Mouse (Mus musculus) myocyte (in vitro differentiated cells): ENCODE measurements around the gene Ppp1r35. TPM values are rescaled to one million over a fixed set of nuclear protein-coding genes. Genes with fewer than 3 reads are reported as not detected.

Source experiments
- H3K27me3 ChIP-seq: one replicate; pipeline ENCODE4 v1.6.1; 2011; ENCODE audit not compliant: control insufficient read depth, insufficient read depth, insufficient read length
- H3K36me3 ChIP-seq: one replicate; pipeline ENCODE4 v1.6.1; 2011; ENCODE audit not compliant: control insufficient read depth, insufficient read depth
- H3K4me2 ChIP-seq: one replicate; pipeline ENCODE4 v1.6.1; 2011; ENCODE audit warnings: low read depth, control low read depth
- H3K4me3 ChIP-seq: one replicate; pipeline ENCODE4 v1.5.1; 2011; ENCODE audit warnings: mild to moderate bottlenecking, control low read depth, moderate library complexity
- H3K79me2 ChIP-seq: one replicate; pipeline ENCODE4 v1.6.1; 2011; ENCODE audit not compliant: control insufficient read depth, insufficient read depth
- H3ac ChIP-seq: one replicate; pipeline ENCODE4 v1.6.1; 2011; ENCODE audit not compliant: control insufficient read depth, insufficient read length
- CEBPB ChIP-seq: IDR thresholded peaks from 2 replicates; pipeline ENCODE4 v1.6.1; 2011; ENCODE audit warnings: mild to moderate bottlenecking, moderate library complexity; ENCODE audit not compliant: poor library complexity, insufficient read depth, severe bottlenecking
- E2F4 ChIP-seq: IDR thresholded peaks from one replicate; pipeline ENCODE4 v1.6.1; 2011; ENCODE audit warnings: mild to moderate bottlenecking, control low read depth, moderate library complexity; ENCODE audit not compliant: insufficient read depth
- MAX ChIP-seq: IDR thresholded peaks from one replicate; pipeline ENCODE4 v1.6.1; 2011; ENCODE audit warnings: low read depth, mild to moderate bottlenecking, control low read depth
- MYOD1 ChIP-seq, 3 experiments: IDR thresholded peaks; one replicate each; pipeline ENCODE4 v1.6.1; 2011; ENCODE audit warnings: control low read depth in 2 of 3, low read depth in 2 of 3, mild to moderate bottlenecking in 2 of 3, moderate library complexity in 1 of 3; ENCODE audit not compliant: insufficient read length in 2 of 3, control insufficient read depth in 1 of 3
- MYOG ChIP-seq, 3 experiments: IDR thresholded peaks; one replicate each; pipeline ENCODE4 v1.6.1; 2011; ENCODE audit warnings: control low read depth in 2 of 3, low read depth in 2 of 3, mild to moderate bottlenecking in 2 of 3; ENCODE audit not compliant: insufficient read length in 2 of 3, control insufficient read depth in 1 of 3, insufficient read depth in 1 of 3
- POLR2A ChIP-seq: IDR thresholded peaks from one replicate; pipeline ENCODE4 v1.6.1; 2011; ENCODE audit warnings: low read depth, mild to moderate bottlenecking, control low read depth, moderate library complexity; ENCODE audit not compliant: insufficient read length
- POLR2AphosphoS2 ChIP-seq: IDR thresholded peaks from one replicate; pipeline ENCODE4 v1.6.1; 2011; ENCODE audit warnings: low read depth, control low read depth; ENCODE audit not compliant: insufficient read length
- REST ChIP-seq: IDR thresholded peaks from one replicate; pipeline ENCODE4 v1.6.1; 2011; ENCODE audit warnings: mild to moderate bottlenecking, control low read depth, moderate library complexity; ENCODE audit not compliant: insufficient read depth, insufficient read length
- SRF ChIP-seq: IDR thresholded peaks from one replicate; pipeline ENCODE4 v1.6.1; 2011; ENCODE audit warnings: low read depth; ENCODE audit not compliant: control insufficient read depth, insufficient read length
- TCF12 ChIP-seq: IDR thresholded peaks from one replicate; pipeline ENCODE4 v1.6.1; 2011; ENCODE audit warnings: mild to moderate bottlenecking, control low read depth; ENCODE audit not compliant: poor library complexity, insufficient read depth, severe bottlenecking
- TCF3 ChIP-seq: IDR thresholded peaks from one replicate; pipeline ENCODE4 v1.6.1; 2011; ENCODE audit warnings: low read depth, control low read depth; ENCODE audit not compliant: insufficient read length
- USF1 ChIP-seq: IDR thresholded peaks from one replicate; pipeline ENCODE4 v1.6.1; 2011; ENCODE audit warnings: low read depth, mild to moderate bottlenecking, control low read depth, moderate library complexity
- polyA plus RNA-seq: library from polyadenylated mRNA; unstranded; fragments of >200 nt; fragmentation: generic; extraction: Trizol; gene quantifications from one replicate; pipeline ENCODE4 v1.2.1, GENCODE M21; 2012; ENCODE audit warnings: missing spikeins

The Ppp1r35 gene
- polyA plus RNA-seq, 1 experiment = 40.4 TPM

DNA sequence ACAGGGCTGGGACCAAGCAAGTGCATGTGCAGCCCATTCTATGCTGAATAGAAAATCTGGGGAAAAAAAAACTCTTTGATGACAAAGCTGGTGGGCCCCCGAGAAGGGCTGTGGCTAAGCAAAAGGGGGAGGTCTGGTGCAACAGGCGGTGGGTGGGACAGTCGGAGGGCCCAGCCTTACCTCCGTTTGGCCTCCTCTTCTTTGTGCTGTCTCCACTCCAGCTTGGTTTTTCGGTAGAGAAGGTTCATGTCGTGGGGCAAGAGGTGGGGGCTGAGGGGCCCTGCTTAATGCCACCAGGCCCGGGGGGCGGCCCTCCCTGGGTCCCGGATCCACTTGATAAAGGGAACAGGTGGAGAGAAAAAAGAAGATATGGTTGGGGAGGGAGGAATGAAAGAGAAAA, 39.2 kb upstream of the Ppp1r35 start:
- H3K27me3 ChIP-seq = no peaks in the 10 kb centered on the region
- H3ac ChIP-seq = no peak overlapping the region
- no peaks in the 10 kb centered on the region for H3K79me2 ChIP-seq
- no peak overlapping the region for H3K4me3 ChIP-seq
- H3K4me2 ChIP-seq = no peak overlapping the region
- no peaks in the 10 kb centered on the region for H3K36me3 ChIP-seq
- TF ChIP-seq POLR2AphosphoS2 (no peak), MYOD1 (IDR thresholded peaks at IDR 0.05; ENCODE audit: control insufficient read depth in 1 of 3, insufficient read length in 2 of 3, low read depth in 2 of 3) (no peak), SRF (no peak), MAX (no peak), USF1 (no peak), E2F4 (no peak), MYOG (IDR thresholded peaks at IDR 0.05; ENCODE audit: control insufficient read depth in 1 of 3, insufficient read depth in 1 of 3, insufficient read length in 2 of 3, low read depth in 2 of 3) (no peak), REST (no peak), TCF3 (no peak), TCF12 (no peak), CEBPB (no peak)

- peak overlapping the region; percentile 16 for H3ac ChIP-seq
- peak overlapping the region; percentile 67 for H3K4me2 ChIP-seq
- peak overlapping the region; percentile 25 for H3K4me3 ChIP-seq
- H3K27me3 ChIP-seq = no peaks in the 10 kb centered on the region
- no peaks in the 10 kb centered on the region for H3K79me2 ChIP-seq
- no peaks in the 10 kb centered on the region for H3K36me3 ChIP-seq
- no peak for TF ChIP-seq MYOD1 (IDR thresholded peaks at IDR 0.05; ENCODE audit: control insufficient read depth in 1 of 3, insufficient read length in 2 of 3, low read depth in 2 of 3)
Measured at GRCm38 (mm10) chr5:137740506-137740905, 38.1 kb upstream of the Ppp1r35 start.

GRCm38 (mm10) chr5:137741023-137741931, 37.4 kb upstream of the Ppp1r35 start, which contains the start of gene Nyap1:
Nyap1 (minus strand) TSS chr5:137741607.
- H3K36me3 ChIP-seq = no peaks in the 10 kb centered on the region
- peak within 1 kb of the TSS; percentile 25 for H3K4me3 ChIP-seq
- peak; percentile 44 for TF ChIP-seq POLR2AphosphoS2
- no peak for TF ChIP-seq E2F4
- TF ChIP-seq POLR2A = peak; percentile 58
- peak within 1 kb of the TSS; percentile 16 for H3ac ChIP-seq
- H3K4me2 ChIP-seq = peak within 1 kb of the TSS; percentile 67
- H3K79me2 ChIP-seq = peaks cover under 1% of the 10 kb centered on the region
- no peaks in the 10 kb centered on the region for H3K27me3 ChIP-seq

DNA sequence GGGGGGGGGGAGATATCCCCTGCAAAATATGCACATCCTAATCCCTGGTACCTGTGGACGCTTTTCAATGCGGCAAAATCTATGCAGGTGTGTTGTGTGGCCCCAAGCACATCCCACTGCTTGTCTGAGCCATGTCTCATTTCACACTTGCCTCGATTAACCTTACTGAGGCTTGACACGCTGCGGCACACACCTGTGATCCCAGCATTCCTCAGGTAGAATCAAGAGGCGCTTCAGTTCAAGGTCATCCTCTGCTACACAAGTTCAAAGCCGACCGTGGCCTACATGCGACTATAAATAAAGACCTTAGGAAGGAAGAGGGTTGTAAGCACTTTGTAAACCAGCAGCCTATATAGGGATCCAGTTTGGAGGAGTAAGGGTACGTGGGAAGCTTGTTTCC, 36.6 kb upstream of the Ppp1r35 start:
- H3K36me3 ChIP-seq = no peaks in the 10 kb centered on the region
- no peak overlapping the region for H3K4me2 ChIP-seq
- peak overlapping the region; percentile 25 for H3K4me3 ChIP-seq
- H3K79me2 ChIP-seq = peaks cover 8% of the 10 kb centered on the region
- TF ChIP-seq MYOG (IDR thresholded peaks at IDR 0.05; ENCODE audit: control insufficient read depth in 1 of 3, insufficient read depth in 1 of 3, insufficient read length in 2 of 3, low read depth in 2 of 3) (no peak), CEBPB (no peak), POLR2A (no peak), TCF3 (no peak), MAX (no peak), E2F4 (no peak), REST (no peak), MYOD1 (IDR thresholded peaks at IDR 0.05; ENCODE audit: control insufficient read depth in 1 of 3, insufficient read length in 2 of 3, low read depth in 2 of 3) (no peak), USF1 (no peak), POLR2AphosphoS2 (no peak), TCF12 (no peak), SRF (no peak)
- H3K27me3 ChIP-seq = no peaks in the 10 kb centered on the region
- no peak overlapping the region for H3ac ChIP-seq

- Histone ChIP-seq H3ac (no peak overlapping the region), H3K36me3 (no peaks in the 10 kb centered on the region), H3K79me2 (peaks cover 16% of the 10 kb centered on the region), H3K4me2 (no peak overlapping the region), H3K4me3 (no peak overlapping the region), H3K27me3 (no peaks in the 10 kb centered on the region)
- no peak for TF ChIP-seq MYOG (IDR thresholded peaks at IDR 0.05; ENCODE audit: control insufficient read depth in 1 of 3, insufficient read depth in 1 of 3, insufficient read length in 2 of 3, low read depth in 2 of 3)
- TF ChIP-seq POLR2AphosphoS2 = no peak
- no peak for TF ChIP-seq TCF12
- no peak for TF ChIP-seq POLR2A
- TF ChIP-seq E2F4 = no peak
- no peak for TF ChIP-seq SRF
- no peak for TF ChIP-seq TCF3
- TF ChIP-seq CEBPB = no peak
- no peak for TF ChIP-seq MYOD1 (IDR thresholded peaks at IDR 0.05; ENCODE audit: control insufficient read depth in 1 of 3, insufficient read length in 2 of 3, low read depth in 2 of 3)
- no peak for TF ChIP-seq MAX
- TF ChIP-seq USF1 = no peak
- no peak for TF ChIP-seq REST
Measured at GRCm38 (mm10) chr5:137742836-137743235, 35.8 kb upstream of the Ppp1r35 start.
